In the genomic region with DNA sequence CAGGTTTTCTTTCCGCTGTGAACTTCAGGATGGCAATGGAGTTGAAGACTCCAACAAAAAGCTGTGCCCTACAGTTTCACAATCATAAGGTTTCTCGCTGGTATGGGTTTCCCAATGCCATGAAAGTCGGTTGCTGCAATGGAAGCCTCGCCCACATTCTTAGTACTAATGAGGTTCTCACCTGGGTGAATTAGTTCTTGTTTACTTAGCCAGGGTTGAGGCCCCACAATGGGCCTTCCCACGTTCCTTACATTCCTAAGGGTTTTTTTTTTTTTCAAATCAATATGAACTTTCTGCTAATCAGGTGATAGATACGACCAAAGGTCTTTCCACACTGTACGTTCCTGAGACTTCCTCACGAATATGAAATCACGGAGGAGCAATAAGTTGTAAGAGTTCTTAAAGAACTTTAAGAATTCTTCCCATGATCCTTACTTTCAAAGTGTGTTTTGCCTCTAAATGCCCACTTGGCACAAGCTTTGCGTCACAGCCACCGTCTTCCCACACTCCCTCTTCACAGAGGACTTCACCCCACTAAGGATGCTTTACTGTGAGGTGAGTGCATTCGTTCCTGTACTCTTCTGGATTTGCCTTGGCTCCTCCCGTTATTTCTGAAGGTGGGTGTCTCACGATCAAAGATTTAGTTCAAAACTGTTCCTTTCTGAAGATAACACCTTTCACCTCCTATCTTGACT, we compare ENCODE assay signal across 28 mouse cellular contexts. TPM values are rescaled to one million over a fixed set of nuclear protein-coding genes. Genes with fewer than 3 reads are reported as not detected.
DNase-seq lines count a peak whose midpoint lies in the region; ATAC-seq and TF ChIP-seq lines count a peak whose summit lies in the region.
"Had no signal": no experiment of that assay in that cellular context is flagged by ENCODE, and none has a peak within 500 bp of the region (broad histone marks: within the 10 kb centered on the region; RNA-seq: fewer than 3 reads in every experiment).

No protein-coding gene starts in this region.

- H3K4me1 ChIP-seq in intestine, embryonic 15.5 days (replicated peaks), result no peaks in the 10 kb centered on the region
- peaks cover 6% of the 10 kb centered on the region for H3K4me1 ChIP-seq in lung, embryonic 16.5 days (replicated peaks; ENCODE audit: control insufficient read depth, insufficient read depth, low read length)
- no peaks in the 10 kb centered on the region for H3K4me1 ChIP-seq in stomach, postnatal 0 days (replicated peaks; ENCODE audit: control insufficient read depth, insufficient read depth)
- H3K4me1 ChIP-seq in midbrain, embryonic 13.5 days (replicated peaks), result peaks cover 12% of the 10 kb centered on the region
- peaks cover 10% of the 10 kb centered on the region for H3K4me1 ChIP-seq in kidney, embryonic 15.5 days

- TF ChIP-seq EP300 in stomach, postnatal 0 days (optimal IDR thresholded peaks at IDR 0.05), result no peak

- H3K9ac ChIP-seq in intestine, embryonic 15.5 days, result no peak overlapping the region
- H3K9ac ChIP-seq in lung, embryonic 16.5 days (ENCODE audit: low read length), result no peak overlapping the region
- no peak overlapping the region for H3K9ac ChIP-seq in stomach, postnatal 0 days (ENCODE audit: low read length)
- H3K9ac ChIP-seq in midbrain, embryonic 13.5 days (replicated peaks), result no peak overlapping the region
- no peak overlapping the region for H3K9ac ChIP-seq in kidney, embryonic 15.5 days
- H3K9ac ChIP-seq: heart, embryonic 13.5 days; lung, embryonic 14.5 days had no signal

- WGBS in intestine, embryonic 15.5 days, result 75% methylated on average over 14 of the region's 14 CpGs
- WGBS in lung, embryonic 16.5 days, result 60% methylated on average over 14 of the region's 14 CpGs
- 58% methylated on average over 14 of the region's 14 CpGs for WGBS in stomach, postnatal 0 days
- 91% methylated on average over 14 of the region's 14 CpGs for WGBS in midbrain, embryonic 13.5 days
- 85% methylated on average over 14 of the region's 14 CpGs for WGBS in kidney, embryonic 15.5 days

- ATAC-seq in intestine, embryonic 15.5 days, result peak; percentile 65; the same call in 1 of the 2 replicates
- peak; percentile 66 for ATAC-seq in lung, embryonic 16.5 days (ENCODE audit: low read depth)
- peak; percentile 83 for ATAC-seq in stomach, postnatal 0 days (ENCODE audit: low FRiP score, low TSS enrichment)
- no peak for ATAC-seq in midbrain, embryonic 13.5 days
- no peak for ATAC-seq in kidney, embryonic 15.5 days (replicated peaks; ENCODE audit: low FRiP score)
- ATAC-seq: Patski had no signal

- no peak overlapping the region for H3K4me2 ChIP-seq in intestine, embryonic 15.5 days (replicated peaks)
- no peak overlapping the region for H3K4me2 ChIP-seq in lung, embryonic 16.5 days (ENCODE audit: low read depth, low read length)
- H3K4me2 ChIP-seq in stomach, postnatal 0 days (replicated peaks; ENCODE audit: low read depth), result no peak overlapping the region
- no peak overlapping the region for H3K4me2 ChIP-seq in midbrain, embryonic 13.5 days (replicated peaks)
- no peak overlapping the region for H3K4me2 ChIP-seq in kidney, embryonic 15.5 days
- H3K4me2 ChIP-seq: heart, embryonic 13.5 days; liver, embryonic 11.5 days; lung, embryonic 14.5 days; midbrain, embryonic 11.5 days had no signal

- peaks cover 5% of the 10 kb centered on the region for H3K27me3 ChIP-seq in intestine, embryonic 15.5 days (replicated peaks)
- H3K27me3 ChIP-seq in lung, embryonic 16.5 days (ENCODE audit: control insufficient read depth, insufficient read depth, low read depth, low read length), result no peaks in the 10 kb centered on the region
- no peaks in the 10 kb centered on the region for H3K27me3 ChIP-seq in stomach, postnatal 0 days (ENCODE audit: control insufficient read depth, insufficient read depth, low read length)
- peaks cover 3% of the 10 kb centered on the region; the same call in 1 of the 2 replicates for H3K27me3 ChIP-seq in midbrain, embryonic 13.5 days
- no peaks in the 10 kb centered on the region; the same call in 1 of the 2 replicates for H3K27me3 ChIP-seq in kidney, embryonic 15.5 days

- no peak for TF ChIP-seq CTCF in stomach, postnatal 0 days (IDR thresholded peaks at IDR 0.05; ENCODE audit: low read depth)

- no peak overlapping the region for H3K27ac ChIP-seq in intestine, embryonic 15.5 days
- peak overlapping the region; percentile 53; the same call in 1 of the 2 replicates for H3K27ac ChIP-seq in lung, embryonic 16.5 days (ENCODE audit: low read length)
- H3K27ac ChIP-seq in stomach, postnatal 0 days (replicated peaks), result no peak overlapping the region
- no peak overlapping the region for H3K27ac ChIP-seq in midbrain, embryonic 13.5 days
- no peak overlapping the region for H3K27ac ChIP-seq in kidney, embryonic 15.5 days
- H3K27ac ChIP-seq: heart, embryonic 13.5 days; hindbrain, postnatal 0 days; kidney, postnatal 0 days had no signal

- peak; percentile 28 to 42 for DNase-seq in lung, postnatal 4 days
- DNase-seq in stomach, postnatal 0 days (ENCODE audit: low spot score), result peak; percentile 34
- DNase-seq in cerebellum, postnatal 4 days (ENCODE audit: low spot score in 2 of 2), result no peak
- DNase-seq: adrenal gland, adult 8-10 months; B cell, adult 2 months; cerebellum, adult 8-10 months; cerebellum, postnatal 36 days; gastrocnemius, postnatal 10 days; heart, adult 18-20 months; heart, postnatal 14 days; kidney, adult 18-20 months; lung, embryonic 14.5 days had no signal

- H3K9me3 ChIP-seq in intestine, embryonic 15.5 days, result peaks cover 3% of the 10 kb centered on the region; the same call in 1 of the 2 replicates
- peaks cover 8% of the 10 kb centered on the region for H3K9me3 ChIP-seq in lung, embryonic 16.5 days (ENCODE audit: control insufficient read depth, low read length)
- H3K9me3 ChIP-seq in stomach, postnatal 0 days (ENCODE audit: control insufficient read depth, low read length), result 0 out of 2 replicates have a peak, but pooled peaks cover 2% of the 10 kb centered on the region
- peaks cover 10% of the 10 kb centered on the region for H3K9me3 ChIP-seq in midbrain, embryonic 13.5 days
- H3K9me3 ChIP-seq in kidney, embryonic 15.5 days (replicated peaks), result peaks cover 7% of the 10 kb centered on the region

- H3K36me3 ChIP-seq in intestine, embryonic 15.5 days, result no peaks in the 10 kb centered on the region
- no peaks in the 10 kb centered on the region for H3K36me3 ChIP-seq in lung, embryonic 16.5 days (ENCODE audit: control insufficient read depth, insufficient read depth, low read length)
- H3K36me3 ChIP-seq in stomach, postnatal 0 days (ENCODE audit: control insufficient read depth, insufficient read depth, low read length), result no peaks in the 10 kb centered on the region
- H3K36me3 ChIP-seq in midbrain, embryonic 13.5 days, result no peaks in the 10 kb centered on the region
- no peaks in the 10 kb centered on the region for H3K36me3 ChIP-seq in kidney, embryonic 15.5 days
- H3K36me3 ChIP-seq: G1E; heart, embryonic 13.5 days had no signal

- no peak overlapping the region for H3K4me3 ChIP-seq in intestine, embryonic 15.5 days (replicated peaks)
- H3K4me3 ChIP-seq in lung, embryonic 16.5 days (ENCODE audit: low read length), result no peak overlapping the region
- no peak overlapping the region for H3K4me3 ChIP-seq in stomach, postnatal 0 days (ENCODE audit: low read depth, low read length)
- H3K4me3 ChIP-seq in midbrain, embryonic 13.5 days (replicated peaks), result no peak overlapping the region
- no peak overlapping the region for H3K4me3 ChIP-seq in kidney, embryonic 15.5 days (replicated peaks)
- H3K4me3 ChIP-seq: heart, embryonic 13.5 days had no signal

RNA-seq across cellular contexts. Expression of a gene that starts 6.3 kb away (rescaled TPM):
- 0.18 and 0.27 TPM in 2 replicates for polyA plus RNA-seq in intestine, embryonic 15.5 days (2015; fragmentation: Nextera tagmentation; extraction: Ambion mirVana)
- not detected in 2 replicates for polyA plus RNA-seq in lung, embryonic 16.5 days (2015; fragmentation: Nextera tagmentation; extraction: Ambion mirVana)
- 0.15 and 0.42 TPM in 2 replicates for polyA plus RNA-seq in stomach, postnatal 0 days (2015; fragmentation: Nextera tagmentation; extraction: Ambion mirVana)
- 0.40 TPM in 1 of 2 replicates, not detected in the other for polyA plus RNA-seq in midbrain, embryonic 13.5 days (2015; fragmentation: Nextera tagmentation; extraction: Ambion mirVana)
- 0.43 TPM in 1 of 2 replicates, not detected in the other for polyA plus RNA-seq in kidney, embryonic 15.5 days (2015; fragmentation: Nextera tagmentation; extraction: Ambion mirVana)
- polyA plus RNA-seq: embryonic facial prominence, embryonic 14.5 days; G1E; heart, embryonic 13.5 days; hindbrain, embryonic 11.5 days; limb, embryonic 11.5 days; liver, embryonic 11.5 days; lung, embryonic 14.5 days; midbrain, embryonic 11.5 days; Patski; thymus, postnatal 0 days had no signal

RNA-seq across cellular contexts. Expression of a gene that starts 11.0 kb away (rescaled TPM):
- 6.0 and 7.5 TPM in 2 replicates for polyA plus RNA-seq in intestine, embryonic 15.5 days (2015; fragmentation: Nextera tagmentation; extraction: Ambion mirVana)
- 10.2 and 11.3 TPM in 2 replicates for polyA plus RNA-seq in lung, embryonic 16.5 days (2015; fragmentation: Nextera tagmentation; extraction: Ambion mirVana)
- polyA plus RNA-seq in stomach, postnatal 0 days (2015; fragmentation: Nextera tagmentation; extraction: Ambion mirVana), result 4.8 and 5.5 TPM in 2 replicates
- 19.4 and 22.0 TPM in 2 replicates for polyA plus RNA-seq in midbrain, embryonic 13.5 days (2015; fragmentation: Nextera tagmentation; extraction: Ambion mirVana)
- 11.3 and 12.1 TPM in 2 replicates for polyA plus RNA-seq in kidney, embryonic 15.5 days (2015; fragmentation: Nextera tagmentation; extraction: Ambion mirVana)

RNA-seq across cellular contexts. Expression of a gene that starts 21.6 kb away (rescaled TPM):
- polyA plus RNA-seq in intestine, embryonic 15.5 days (2015; fragmentation: Nextera tagmentation; extraction: Ambion mirVana), result not detected in 2 replicates
- polyA plus RNA-seq in lung, embryonic 16.5 days (2015; fragmentation: Nextera tagmentation; extraction: Ambion mirVana), result 0.06 and 0.33 TPM in 2 replicates
- 196 and 201 TPM in 2 replicates for polyA plus RNA-seq in stomach, postnatal 0 days (2015; fragmentation: Nextera tagmentation; extraction: Ambion mirVana)
- not detected in 2 replicates for polyA plus RNA-seq in midbrain, embryonic 13.5 days (2015; fragmentation: Nextera tagmentation; extraction: Ambion mirVana)
- polyA plus RNA-seq in kidney, embryonic 15.5 days (2015; fragmentation: Nextera tagmentation; extraction: Ambion mirVana), result 0.28 TPM in 1 of 2 replicates, not detected in the other
- polyA plus RNA-seq: forebrain, embryonic 14.5 days; G1E; heart, embryonic 13.5 days; hindbrain, embryonic 11.5 days; kidney, postnatal 0 days; limb, embryonic 11.5 days; liver, embryonic 11.5 days; lung, embryonic 14.5 days; midbrain, embryonic 11.5 days; Patski had no signal

RNA-seq across cellular contexts. Expression of a gene that starts 26.4 kb away (rescaled TPM):
- 23.6 and 24.6 TPM in 2 replicates for polyA plus RNA-seq in intestine, embryonic 15.5 days (2015; fragmentation: Nextera tagmentation; extraction: Ambion mirVana)
- polyA plus RNA-seq in lung, embryonic 16.5 days (2015; fragmentation: Nextera tagmentation; extraction: Ambion mirVana), result 32.7 and 34.1 TPM in 2 replicates
- polyA plus RNA-seq in stomach, postnatal 0 days (2015; fragmentation: Nextera tagmentation; extraction: Ambion mirVana), result 12.9 and 13.8 TPM in 2 replicates
- 41.2 and 49.4 TPM in 2 replicates for polyA plus RNA-seq in midbrain, embryonic 13.5 days (2015; fragmentation: Nextera tagmentation; extraction: Ambion mirVana)
- polyA plus RNA-seq in kidney, embryonic 15.5 days (2015; fragmentation: Nextera tagmentation; extraction: Ambion mirVana), result 40.0 and 43.9 TPM in 2 replicates

RNA-seq across cellular contexts. Expression of a gene that starts 42.6 kb away (rescaled TPM):
- polyA plus RNA-seq in intestine, embryonic 15.5 days (2015; fragmentation: Nextera tagmentation; extraction: Ambion mirVana), result 2.7 and 3.4 TPM in 2 replicates
- 3.2 and 5.7 TPM in 2 replicates for polyA plus RNA-seq in lung, embryonic 16.5 days (2015; fragmentation: Nextera tagmentation; extraction: Ambion mirVana)
- polyA plus RNA-seq in stomach, postnatal 0 days (2015; fragmentation: Nextera tagmentation; extraction: Ambion mirVana), result 15.5 and 17.0 TPM in 2 replicates
- polyA plus RNA-seq in midbrain, embryonic 13.5 days (2015; fragmentation: Nextera tagmentation; extraction: Ambion mirVana), result 0.40 and 0.66 TPM in 2 replicates
- 4.9 and 5.5 TPM in 2 replicates for polyA plus RNA-seq in kidney, embryonic 15.5 days (2015; fragmentation: Nextera tagmentation; extraction: Ambion mirVana)
- polyA plus RNA-seq: Patski had no signal

Comparison
In these comparisons a context has a peak if more than half of its experiments do, and no peak if none do; other contexts are left out.
1. ATAC-seq: peak in intestine, embryonic 15.5 days (single experiment), lung, embryonic 16.5 days (single experiment) and stomach, postnatal 0 days (single experiment); none in midbrain, embryonic 13.5 days (single experiment) and kidney, embryonic 15.5 days (single experiment).
2. DNase-seq: peak in lung, postnatal 4 days (2 of 2) and stomach, postnatal 0 days (single experiment); none in cerebellum, postnatal 4 days (0 of 2).
3. RNA of a gene that starts 21.6 kb away (polyA plus RNA-seq): 196 to 201 TPM in stomach, postnatal 0 days; 0.06 to 0.33 TPM in lung, embryonic 16.5 days, 0.28 TPM in kidney, embryonic 15.5 days, not detected in intestine, embryonic 15.5 days and not detected in midbrain, embryonic 13.5 days; every median in the first group is over 100 times any median in the second.